Mouse (Mus musculus) small intestine, adult 2 months (tissue): ENCODE results near the gene Sdk2.

Experiments used
- CTCF ChIP-seq: fragments of 200-500 bp; IDR thresholded peaks from 2 replicates; pipeline ENCODE4 v1.5.1; 2012; ENCODE audit warnings: low read depth, mild to moderate bottlenecking, control low read depth, inconsistent platforms, low read length, moderate library complexity, mixed read lengths; ENCODE audit not compliant: insufficient replicate concordance, insufficient read length; ENCODE audit errors: extremely low read depth
- POLR2A ChIP-seq: fragments of 200-500 bp; IDR thresholded peaks from 2 replicates; pipeline ENCODE4 v1.6.1; 2012; ENCODE audit warnings: low read depth, mild to moderate bottlenecking, control low read depth, inconsistent platforms, low read length, moderate library complexity

- no peak for TF ChIP-seq POLR2A
- TF ChIP-seq CTCF, result no peak
Observed at GRCm38 (mm10) chr11:113729917-113730316, 336.9 kb downstream of the Sdk2 start.
